Mouse (Mus musculus) cortical plate, adult 2 months (tissue): ENCODE results near the gene Cfap73.

ENCODE experiments used
- CTCF ChIP-seq: fragments of 200-500 bp; IDR thresholded peaks from 2 replicates; pipeline ENCODE4 v1.5.1; 2011; ENCODE audit warnings: mild to moderate bottlenecking, control low read depth, low read length; ENCODE audit not compliant: insufficient read depth; ENCODE audit errors: extremely low read depth
- POLR2A ChIP-seq: fragments of 200-500 bp; IDR thresholded peaks from 2 replicates; pipeline ENCODE4 v1.6.1; 2011; ENCODE audit warnings: mild to moderate bottlenecking, low read length, control low read depth; ENCODE audit not compliant: insufficient read depth; ENCODE audit errors: extremely low read depth

DNA sequence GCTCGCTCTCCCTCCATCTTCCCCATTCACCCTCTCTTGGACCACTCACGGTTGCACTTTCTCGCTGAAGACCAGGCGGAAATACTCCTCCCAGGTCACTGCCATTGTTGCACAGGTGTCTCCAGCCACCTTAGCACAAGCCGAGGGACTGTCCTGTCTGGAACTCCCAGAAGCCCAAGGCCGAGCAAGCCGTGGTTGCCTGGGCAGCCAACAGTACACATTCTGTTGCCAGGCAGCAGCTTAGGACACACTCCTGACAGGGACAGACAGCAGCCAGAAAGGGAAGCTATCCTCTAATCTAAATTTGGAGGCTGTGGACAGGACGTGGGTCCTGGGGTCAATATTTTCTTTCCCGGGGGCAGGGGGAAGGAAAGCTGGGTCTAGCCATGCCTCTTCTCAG lies at the start of gene Cfap73:
- TF ChIP-seq POLR2A (no peak), CTCF (no peak)
